In the genomic region with DNA sequence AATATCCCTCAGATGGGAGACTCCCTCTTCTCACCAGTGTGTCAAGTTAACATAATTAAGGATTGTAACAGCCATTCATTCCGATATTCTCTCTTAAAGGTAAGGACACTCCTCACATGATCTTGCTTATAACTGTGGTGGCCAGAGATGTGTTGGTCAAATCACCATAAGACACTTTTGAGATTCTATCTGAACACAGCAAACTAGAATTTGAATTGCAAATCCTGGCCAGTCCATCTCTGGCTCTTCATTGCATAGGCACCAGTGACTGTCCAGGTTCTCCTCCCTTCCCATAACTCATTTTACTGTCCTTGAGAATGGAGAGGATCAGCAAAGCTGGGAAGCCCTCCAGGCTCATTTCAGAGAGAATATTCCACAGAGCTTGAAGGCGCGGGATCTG, we compare ENCODE assay signal across 17 mouse cellular contexts. TPM values are rescaled to one million over a fixed set of nuclear protein-coding genes. Genes with fewer than 3 reads are reported as not detected.
"Had no signal": no experiment of that assay in that cellular context is flagged by ENCODE, and none has a peak within 500 bp of the region (broad histone marks: within the 10 kb centered on the region; RNA-seq: fewer than 3 reads in every experiment).

A gene (plus strand): TSS at position 301 of the 400 bp plus-strand sequence.

- DNase-seq: heart, postnatal 10 days; heart, postnatal 14 days; heart, postnatal 4 days; kidney, adult 11 months; kidney, adult 18-20 months; kidney, adult 2 months; kidney, adult 8-10 months; kidney, adult 9 months; kidney, postnatal 10 days; kidney, postnatal 14 days; kidney, postnatal 25 days; kidney, postnatal 36 days; kidney, postnatal 4 days; layer of hippocampus, adult 9-11 months; layer of hippocampus, postnatal 36 days had no signal

RNA-seq across cellular contexts. Expression of the gene that starts here (rescaled TPM):
- total RNA-seq: heart, postnatal 10 days; heart, postnatal 14 days; heart, postnatal 25 days; heart, postnatal 4 days; hematopoietic stem cell, adult 5-6 weeks had no signal
